Mouse (Mus musculus) heart, adult 2 months (tissue): Measurements from ENCODE around the gene Prpf4.

ENCODE experiments used
- EP300 ChIP-seq: fragments of 200-500 bp; IDR thresholded peaks from 2 replicates; pipeline ENCODE4 v1.6.1; 2011; ENCODE audit warnings: low read depth, low read length, control low read depth; ENCODE audit not compliant: insufficient read depth
- POLR2A ChIP-seq: fragments of 200-500 bp; IDR thresholded peaks from 2 replicates; pipeline ENCODE4 v1.6.1; 2011; ENCODE audit warnings: mild to moderate bottlenecking, low read depth, low read length, control low read depth; ENCODE audit not compliant: insufficient read depth

DNA sequence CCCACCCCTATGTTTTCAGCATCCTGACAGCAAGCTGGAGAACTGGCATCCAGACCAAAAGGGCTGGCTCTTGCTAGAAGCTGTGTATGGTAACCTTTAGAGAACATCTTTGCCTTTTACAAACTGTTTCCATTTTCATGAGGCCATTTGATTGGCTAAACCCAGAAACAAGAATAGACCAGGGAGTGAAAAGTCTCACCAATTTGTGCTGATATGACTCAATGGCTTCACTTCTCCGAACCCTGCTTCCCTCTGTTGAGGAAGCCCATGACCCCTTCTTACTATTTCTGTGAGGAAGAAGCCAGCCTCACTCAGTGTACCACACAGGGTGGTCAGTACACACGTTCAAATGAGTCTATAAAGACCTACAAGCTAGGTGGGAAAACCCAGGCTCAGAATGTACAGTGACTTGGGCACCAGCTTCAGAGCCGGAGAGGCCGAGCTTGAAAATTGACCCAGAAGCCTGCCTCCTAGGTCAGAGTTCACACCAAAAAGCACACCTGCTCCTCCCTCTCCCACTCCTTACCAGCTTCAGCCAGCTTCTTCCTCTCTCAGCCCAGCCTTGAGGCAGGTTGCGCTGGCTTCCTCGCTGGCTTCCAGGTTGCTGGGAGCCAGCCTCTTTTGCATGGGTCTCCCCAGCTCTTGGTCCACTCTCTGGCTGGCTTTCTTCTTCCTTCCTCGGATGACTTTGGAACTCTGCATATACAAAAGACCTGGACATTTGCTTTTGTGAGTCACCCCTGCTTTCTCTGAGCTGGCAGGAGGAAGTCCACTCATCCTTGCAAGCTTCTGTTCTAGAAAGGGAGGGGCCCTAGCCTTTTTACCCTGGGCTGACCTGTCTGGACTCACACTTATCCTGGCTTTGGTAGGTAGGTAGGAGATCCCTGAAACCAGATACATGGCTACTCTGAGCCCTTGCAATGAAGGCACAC, 25.6 kb downstream of the Prpf4 start:
- TF ChIP-seq EP300 (no peak), POLR2A (no peak)
